Mouse (Mus musculus): ENCODE data around the gene Trmt6. TPM values are rescaled to one million over a fixed set of nuclear protein-coding genes. Genes with fewer than 3 reads are reported as not detected.

Gene Trmt6
- polyA plus RNA-seq, 1 experiment from 2014 or later: 44.5 TPM

DNA sequence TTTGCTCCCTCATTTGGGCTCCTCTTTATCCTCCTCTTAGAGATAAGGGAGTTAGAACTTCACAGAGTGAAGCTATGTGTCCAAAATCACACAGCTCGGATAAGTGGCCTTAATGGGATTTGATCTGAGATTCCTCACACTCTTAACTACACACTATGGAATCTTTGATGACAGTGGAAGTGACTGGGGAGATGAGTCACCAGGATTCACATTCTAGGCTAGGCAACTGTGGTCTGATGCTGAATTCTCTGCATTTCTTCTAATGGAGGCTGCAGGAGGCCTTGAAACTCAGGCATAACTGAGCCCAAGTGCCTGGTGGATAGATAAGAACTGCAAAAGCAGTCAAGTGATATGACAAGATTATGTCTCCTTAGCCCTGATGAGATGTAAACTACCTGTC is 45.0 kb downstream of the Trmt6 start:
- Histone ChIP-seq H3K4me3 (ENCODE audit: low read depth, low read length) (no peak overlapping the region), H3K9me3 (ENCODE audit: control insufficient read depth, low read length) (no peaks in the 10 kb centered on the region), H3K4me1 (replicated peaks; ENCODE audit: control insufficient read depth, insufficient read depth, low read length) (no peaks in the 10 kb centered on the region), H3K27me3 (replicated peaks; ENCODE audit: control insufficient read depth, insufficient read depth, low read length) (no peaks in the 10 kb centered on the region), H3K27ac (ENCODE audit: low read depth, low read length) (no peak overlapping the region), H3K9ac (ENCODE audit: low read depth, low read length) (no peak overlapping the region), H3K36me3 (ENCODE audit: control insufficient read depth, insufficient read depth, low read length) (no peaks in the 10 kb centered on the region), H3K4me2 (no peak overlapping the region)
- DNase-seq (ENCODE audit: low spot score) (no peak), ATAC-seq (replicated peaks; ENCODE audit: low FRiP score) (no peak)
- WGBS: 44% methylated on average over 1 of the region's 1 CpGs

DNA sequence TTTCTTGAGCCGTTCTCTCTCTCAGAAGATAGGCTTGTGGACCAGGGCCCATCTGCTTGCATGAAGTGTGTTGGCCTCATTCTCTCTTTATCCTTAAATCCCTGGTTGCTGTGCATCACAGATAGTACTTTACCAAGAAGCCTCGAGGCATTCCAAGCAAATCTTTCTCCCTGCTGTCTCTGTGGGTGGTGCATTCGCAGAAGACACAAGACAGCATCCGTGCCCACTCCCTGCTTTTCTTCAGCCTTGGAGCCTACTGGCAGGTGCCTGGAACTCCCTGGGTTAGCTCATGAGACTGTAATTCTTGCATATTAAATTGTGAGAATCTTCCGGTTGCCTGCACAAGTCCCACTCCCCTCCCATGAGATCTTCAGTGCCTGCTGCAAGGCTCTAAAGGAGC is 57.9 kb downstream of the Trmt6 start:
- 69% methylated on average over 5 of the region's 5 CpGs for WGBS
- H3K4me1 ChIP-seq (replicated peaks; ENCODE audit: control insufficient read depth, insufficient read depth, low read length): no peaks in the 10 kb centered on the region
- DNase-seq (ENCODE audit: low spot score) (no peak), ATAC-seq (replicated peaks; ENCODE audit: low FRiP score) (no peak)
- no peak overlapping the region for H3K9ac ChIP-seq (ENCODE audit: low read depth, low read length)
- H3K36me3 ChIP-seq (ENCODE audit: control insufficient read depth, insufficient read depth, low read length): no peaks in the 10 kb centered on the region
- no peak overlapping the region for H3K4me2 ChIP-seq
- no peak overlapping the region for H3K4me3 ChIP-seq (ENCODE audit: low read depth, low read length)
- H3K9me3 ChIP-seq (ENCODE audit: control insufficient read depth, low read length): no peaks in the 10 kb centered on the region
- no peak overlapping the region for H3K27ac ChIP-seq (ENCODE audit: low read depth, low read length)
- no peaks in the 10 kb centered on the region for H3K27me3 ChIP-seq (replicated peaks; ENCODE audit: control insufficient read depth, insufficient read depth, low read length)

Other genes with a start within 250 kb of the Trmt6 start
- gene Gpcpd1, start 228.3 kb downstream of the Trmt6 start, polyA plus RNA-seq (2014; fragmentation: Nextera tagmentation; extraction: Ambion mirVana): 23.2 and 25.8 TPM in 2 replicates
- gene Shld1, start 129.1 kb downstream of the Trmt6 start, polyA plus RNA-seq (2014; fragmentation: Nextera tagmentation; extraction: Ambion mirVana): 14.1 and 14.9 TPM in 2 replicates
- gene Chgb, start 34.8 kb downstream of the Trmt6 start, polyA plus RNA-seq (2014; fragmentation: Nextera tagmentation; extraction: Ambion mirVana): 0.10 and 0.34 TPM in 2 replicates
- gene Mcm8, start 86 bp upstream of the Trmt6 start, polyA plus RNA-seq (2014; fragmentation: Nextera tagmentation; extraction: Ambion mirVana): 19.8 and 21.8 TPM in 2 replicates
- 19.3 and 21.7 TPM in 2 replicates for gene Crls1, start 30.6 kb upstream of the Trmt6 start, polyA plus RNA-seq (2014; fragmentation: Nextera tagmentation; extraction: Ambion mirVana)
- 3.2 and 3.9 TPM in 2 replicates for gene Lrrn4, start 64.8 kb upstream of the Trmt6 start, polyA plus RNA-seq (2014; fragmentation: Nextera tagmentation; extraction: Ambion mirVana)
- gene Fermt1, start 129.9 kb upstream of the Trmt6 start, polyA plus RNA-seq (2014; fragmentation: Nextera tagmentation; extraction: Ambion mirVana): 0.60 and 0.71 TPM in 2 replicates

Measured in liver, embryonic 11.5 days (tissue).